Mouse (Mus musculus) left cerebral cortex, postnatal 14 days (tissue): ENCODE data around the gene Pkd1. TPM values are rescaled to one million over a fixed set of nuclear protein-coding genes. Genes with fewer than 3 reads are reported as not detected.

Source experiments
- DNase-seq, 2 experiments: peaks; one replicate each; pipeline ENCODE4 v3.0.0; 2021 to 2022; ENCODE audit warnings: low spot score in 2 of 2, mixed read lengths in 1 of 2
- intact Hi-C: fragments of 180-260 bp; cut with DNase I; formaldehyde crosslinking; loops from one replicate; pipeline ENCODE4 v1.15.1; 2025
- total RNA-seq, 2 experiments: library from RNA; stranded (reverse); gene quantifications; 2 replicates each; pipeline ENCODE4 v1.2.3; 2021

The Pkd1 gene
- total RNA-seq, 2 experiments from 2014 or later = 68.6 to 78.7 TPM

- intact Hi-C loops = no loop called here
- no peak for DNase-seq
Observed at GRCm38 (mm10) chr17:24530361-24531050, 19.1 kb upstream of the Pkd1 start.

- intact Hi-C loops = no loop called here
- no peak for DNase-seq
Observed at GRCm38 (mm10) chr17:24531064-24531463, 18.6 kb upstream of the Pkd1 start.

- intact Hi-C loops = no loop called here
- DNase-seq = no peak
Observed at GRCm38 (mm10) chr17:24532045-24532444, 17.6 kb upstream of the Pkd1 start.

- intact Hi-C loops = no loop called here
- peak; percentile 82 to 87 for DNase-seq
Observed at GRCm38 (mm10) chr17:24533099-24533992, 16.3 kb upstream of the Pkd1 start.

DNA sequence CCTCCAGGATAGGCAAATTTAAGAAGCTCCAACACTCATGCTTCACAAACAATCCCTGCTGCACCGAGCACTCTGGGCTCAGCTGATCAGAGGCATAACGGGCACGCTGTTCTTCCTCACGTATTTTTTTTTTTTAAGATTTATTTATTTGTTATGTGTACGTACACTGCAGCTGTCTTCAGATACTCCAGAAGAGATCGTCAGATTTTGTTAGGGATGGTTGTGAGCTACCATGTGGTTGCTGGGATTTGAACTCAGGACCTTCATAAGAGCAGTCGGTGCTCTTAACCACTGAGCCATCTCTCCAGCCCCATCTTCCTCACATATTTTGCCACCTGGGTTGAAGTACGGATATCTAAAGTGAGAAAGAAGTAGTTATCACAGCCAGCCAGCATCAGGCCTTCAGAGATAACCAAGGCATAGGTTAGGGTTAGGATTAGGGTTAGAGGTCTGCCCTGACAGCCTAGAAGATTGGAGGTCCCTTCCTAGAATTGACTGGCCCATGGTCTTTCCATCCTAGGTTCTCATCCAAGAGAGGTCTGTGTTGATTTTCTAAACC is 15.4 kb upstream of the Pkd1 start, which contains the start of gene Rab26:
Rab26 (minus strand) TSS at position 51 of the 559 bp plus-strand sequence.
- no peak for DNase-seq
- intact Hi-C loops = no loop called here

- intact Hi-C loops = no loop called here
- no peak for DNase-seq
Observed at GRCm38 (mm10) chr17:24535300-24535699, 14.3 kb upstream of the Pkd1 start.

- intact Hi-C loops = no loop called here
- DNase-seq = peak in 1 of 2 experiments; percentile 84
Observed at GRCm38 (mm10) chr17:24537536-24537935, 12.1 kb upstream of the Pkd1 start.

GRCm38 (mm10) chr17:24538950-24539349 is 10.7 kb upstream of the Pkd1 start:
- intact Hi-C loops = no loop called here
- DNase-seq = peak in 1 of 2 experiments; percentile 70

DNA sequence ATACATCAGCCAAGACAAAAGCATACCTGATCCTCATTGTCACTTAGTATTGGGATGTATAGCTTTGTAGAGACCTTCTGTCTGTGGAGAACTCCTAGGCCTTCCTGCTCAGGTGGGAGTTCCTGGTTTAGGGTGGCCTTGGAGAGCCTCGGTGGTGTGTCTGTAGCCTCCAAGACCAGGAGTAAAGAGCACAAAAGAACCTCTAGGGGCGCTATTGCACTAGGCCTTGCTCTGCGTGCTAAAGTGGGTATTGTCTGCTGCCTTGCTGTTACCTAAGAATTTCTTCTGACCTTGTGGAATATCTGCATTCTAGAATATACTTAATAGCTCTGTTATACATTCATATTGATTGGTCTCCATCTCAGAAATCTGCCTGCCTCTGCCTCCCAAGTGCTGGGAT is 9.3 kb upstream of the Pkd1 start:
- DNase-seq = peak in 1 of 2 experiments; percentile 46
- intact Hi-C loops = loop anchor here (5.0 kb wide), 1 partner anchor 112 kb away; the partner anchor contains the start of gene Slc9a3r2

DNA sequence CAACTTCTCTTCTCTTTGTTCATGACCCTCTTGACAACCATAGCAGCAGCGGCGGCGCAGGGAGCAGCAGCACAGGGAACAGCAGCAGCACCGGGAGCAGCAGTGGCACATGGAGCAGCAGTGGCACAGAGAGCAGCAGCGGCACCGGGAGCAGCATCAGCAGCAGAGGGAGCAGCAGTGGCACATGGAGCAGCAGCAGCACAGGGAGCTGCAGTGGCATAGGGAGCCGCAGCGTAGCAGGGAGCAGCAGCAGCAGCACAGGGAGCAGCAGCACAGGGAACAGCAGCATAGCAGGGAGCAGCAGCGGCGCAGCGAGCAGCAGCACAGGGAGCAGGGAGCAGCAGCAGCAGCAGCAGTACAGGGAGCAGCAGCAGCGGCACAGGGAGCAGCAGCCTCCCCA is 5.0 kb upstream of the Pkd1 start:
- intact Hi-C loops = loop anchor here (5.0 kb wide), 1 partner anchor 108 kb away; the partner anchor contains the start of gene Slc9a3r2
- DNase-seq = no peak

DNA sequence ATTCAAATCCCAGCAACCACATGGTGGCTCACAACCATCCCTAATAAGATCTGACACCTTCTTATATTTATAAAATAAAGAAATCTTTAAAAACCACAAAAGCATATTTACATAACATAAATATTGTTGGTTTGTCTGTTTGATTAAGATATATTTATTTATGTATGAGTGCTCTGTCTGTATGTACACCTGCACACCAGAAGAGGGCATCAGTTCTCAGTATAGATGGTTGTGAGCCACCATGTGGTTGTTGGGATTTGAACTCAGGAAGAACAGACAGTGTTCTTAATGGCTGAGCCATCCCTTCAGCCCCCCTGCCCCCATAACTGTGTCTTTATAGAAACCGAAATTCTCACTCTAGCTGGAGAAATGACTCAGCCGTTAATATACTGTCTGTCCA is 4.4 kb upstream of the Pkd1 start:
- intact Hi-C loops = no loop called here
- no peak for DNase-seq

DNA sequence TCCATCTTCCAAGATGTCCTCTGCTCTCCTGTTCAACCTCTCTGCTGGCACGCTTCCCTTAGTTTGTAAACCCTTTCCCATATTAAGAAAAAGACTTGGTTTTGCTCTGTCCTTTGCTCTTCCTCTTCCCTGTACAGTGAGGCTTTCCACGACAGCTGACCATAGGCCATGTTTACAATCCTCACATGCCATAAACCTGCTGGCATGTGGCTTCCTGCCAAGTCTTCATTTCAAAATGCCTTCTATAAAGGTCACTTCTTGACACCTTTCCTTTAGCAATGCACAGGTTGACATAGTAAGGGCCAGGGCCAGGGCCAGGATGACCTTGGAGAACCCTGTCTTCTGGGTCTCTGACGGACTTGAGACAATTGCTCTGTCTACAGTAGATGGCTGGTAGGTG is 3.4 kb upstream of the Pkd1 start:
- no peak for DNase-seq
- intact Hi-C loops = no loop called here

DNA sequence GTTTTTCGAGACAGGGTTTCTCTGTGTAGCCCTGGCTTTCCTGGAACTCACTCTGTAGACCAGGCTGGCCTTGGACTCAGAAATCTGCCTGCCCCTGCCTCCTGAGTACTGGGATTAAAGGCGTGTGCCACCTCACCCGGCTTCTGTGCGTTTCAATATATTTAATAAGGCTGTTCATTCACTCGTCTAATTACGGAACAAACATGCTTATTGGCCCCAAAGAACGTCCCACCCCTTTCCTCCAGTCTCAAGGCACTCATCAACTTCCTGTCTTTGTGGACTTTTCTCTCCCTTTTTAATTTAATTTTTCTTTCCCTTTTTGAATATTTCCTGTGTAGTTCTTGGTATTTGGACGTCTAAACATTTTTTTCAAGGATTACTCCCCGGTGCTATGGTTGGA is 1.2 kb upstream of the Pkd1 start:
- intact Hi-C loops = no loop called here
- no peak for DNase-seq

DNA sequence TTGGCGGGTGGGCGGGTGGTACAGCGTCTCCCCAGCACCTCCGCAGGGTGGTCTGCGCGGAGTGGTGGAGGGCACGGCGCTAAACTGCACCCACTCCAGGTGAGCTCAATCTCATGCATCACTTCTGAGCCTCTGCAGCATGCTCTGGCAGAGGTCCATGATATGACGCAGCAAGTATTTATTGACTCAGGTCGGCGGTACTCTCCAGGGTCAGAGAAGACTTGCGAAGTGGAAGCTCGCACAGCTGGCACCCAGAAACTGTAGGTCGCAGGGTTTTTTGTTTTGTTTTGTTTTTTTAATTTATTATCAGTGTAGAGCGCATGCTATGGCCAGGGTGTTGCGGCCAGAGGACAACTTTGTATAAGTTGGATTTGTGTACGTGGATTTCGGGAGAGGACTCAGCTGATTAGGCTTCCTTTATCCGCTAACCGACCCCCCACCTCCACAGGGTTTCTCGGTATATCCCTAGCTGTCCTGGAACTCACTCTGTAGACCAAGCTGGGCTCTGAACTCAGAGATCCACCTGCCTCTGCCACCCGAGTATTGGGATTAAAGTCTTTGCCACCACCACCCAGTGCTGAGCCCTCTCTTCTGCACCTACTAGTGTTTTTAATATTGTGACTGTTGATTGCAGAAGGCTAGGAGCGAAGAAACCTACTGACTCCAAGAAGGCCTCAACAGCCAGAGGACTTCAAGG is 565 bp upstream of the Pkd1 start:
- intact Hi-C loops = no loop called here
- DNase-seq = no peak

DNA sequence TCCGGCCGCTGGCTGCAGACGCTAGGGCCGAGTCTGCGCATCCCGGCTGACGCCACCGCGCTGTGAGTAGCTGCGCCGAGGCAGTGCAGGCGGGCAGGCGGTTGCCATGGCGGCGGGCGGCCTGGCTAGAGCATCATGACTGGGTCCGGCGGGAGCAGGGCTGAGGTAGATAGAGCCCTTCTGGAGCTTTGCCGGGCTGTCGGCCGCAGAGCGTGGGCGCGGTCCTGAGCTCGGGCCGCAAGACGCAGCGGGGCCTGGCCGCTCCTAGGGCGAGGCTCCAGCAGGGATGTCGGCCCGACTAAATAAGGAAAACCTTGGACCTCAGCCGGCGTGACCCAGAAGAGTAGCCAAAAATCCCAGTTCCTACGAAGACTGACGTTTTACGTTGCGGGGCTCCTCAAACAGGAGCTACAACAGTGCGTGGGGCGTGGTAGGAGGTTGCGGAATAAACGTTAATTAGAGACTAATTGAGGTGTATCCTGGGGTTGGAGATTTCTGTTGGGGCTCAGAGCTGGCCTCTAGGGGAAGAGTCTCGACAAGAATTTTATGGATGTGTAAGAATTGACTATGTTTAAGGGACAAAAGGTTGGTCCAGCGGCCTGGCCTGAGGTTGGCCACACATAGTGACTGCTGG is 899 bp downstream of the Pkd1 start:
- DNase-seq = peak; percentile 81 to 82
- intact Hi-C loops = no loop called here

GRCm38 (mm10) chr17:24551050-24551444 is 1.4 kb downstream of the Pkd1 start:
- DNase-seq = no peak
- intact Hi-C loops = no loop called here

- intact Hi-C loops = no loop called here
- DNase-seq = no peak
Observed at GRCm38 (mm10) chr17:24557091-24557490, 7.5 kb downstream of the Pkd1 start.

GRCm38 (mm10) chr17:24558600-24559099 is 9.0 kb downstream of the Pkd1 start:
- peak in 1 of 2 experiments; percentile 61 for DNase-seq
- intact Hi-C loops = no loop called here

DNA sequence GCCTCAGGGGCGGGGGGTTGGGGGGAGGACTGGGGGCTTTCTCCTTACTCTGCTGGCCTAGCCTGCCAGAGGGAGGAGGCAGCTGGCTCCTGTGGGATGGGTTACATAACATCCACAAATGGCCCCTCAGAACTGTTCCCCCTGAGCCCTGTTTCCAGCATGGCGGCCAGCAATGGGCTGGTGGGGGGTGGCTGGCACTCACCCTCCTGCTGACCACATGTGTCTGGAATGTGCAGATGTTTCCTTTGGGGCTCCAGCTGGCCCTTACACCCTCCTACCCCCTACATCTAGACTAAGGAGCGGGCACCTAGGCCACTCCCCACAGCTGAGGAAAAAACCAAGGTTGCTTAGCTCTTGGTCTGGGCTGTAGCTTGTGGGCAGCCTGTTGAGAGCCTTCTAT is 9.5 kb downstream of the Pkd1 start:
- intact Hi-C loops = no loop called here
- no peak for DNase-seq
